Mouse (Mus musculus) gastrocnemius, adult 8-10 months (tissue): ENCODE data around the gene Dcun1d3. TPM values are rescaled to one million over a fixed set of nuclear protein-coding genes. Genes with fewer than 3 reads are reported as not detected.

Experiments used
- DNase-seq, 2 experiments: peaks; one replicate each; pipeline ENCODE4 v3.0.0; 2022; ENCODE audit warnings: low spot score in 2 of 2
- total RNA-seq, 4 experiments: library from RNA; stranded (reverse); gene quantifications; 2 replicates each; pipeline ENCODE4 v1.2.4; 2022

Dcun1d3 gene
- total RNA-seq, 4 experiments from 2014 or later = 13.2 to 22.6 (median 20.8) TPM

DNA sequence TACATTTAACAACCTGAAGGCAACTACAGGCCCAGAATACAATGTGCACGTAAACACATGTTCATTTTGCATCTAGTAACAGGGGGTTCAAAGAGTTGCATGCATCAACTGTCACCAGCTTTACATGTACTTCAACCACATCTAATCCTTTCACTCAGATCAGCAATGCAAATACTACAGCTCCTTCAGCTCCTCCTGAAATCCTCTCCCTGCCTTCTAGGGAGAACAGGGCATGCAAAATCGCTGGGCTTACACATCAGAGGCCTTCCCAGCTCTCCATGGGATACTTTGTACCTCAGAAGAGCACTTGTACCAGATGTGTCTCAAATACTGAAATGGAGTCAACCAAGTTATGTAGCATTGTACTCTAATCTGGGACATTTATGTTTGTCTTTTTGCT is 23.0 kb downstream of the Dcun1d3 start:
- no peak for DNase-seq

DNA sequence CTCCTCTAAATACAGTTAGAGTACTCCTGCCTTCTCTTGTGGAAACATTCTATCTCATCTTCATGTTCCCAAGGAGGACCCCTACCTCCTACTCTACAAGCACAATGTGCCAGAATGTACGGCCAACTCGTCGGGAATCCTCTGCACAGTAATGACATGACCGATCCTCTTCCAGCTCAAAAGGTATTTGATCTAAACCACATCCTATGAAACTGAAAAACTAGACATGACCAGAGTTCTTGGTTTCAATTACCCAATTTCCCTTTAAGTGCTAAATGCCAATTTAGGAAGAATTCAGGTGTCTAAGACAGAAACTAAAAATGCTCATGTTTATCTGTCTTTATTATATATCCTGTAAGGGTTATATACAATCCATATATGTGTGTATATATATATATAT is 23.9 kb downstream of the Dcun1d3 start:
- no peak for DNase-seq

DNA sequence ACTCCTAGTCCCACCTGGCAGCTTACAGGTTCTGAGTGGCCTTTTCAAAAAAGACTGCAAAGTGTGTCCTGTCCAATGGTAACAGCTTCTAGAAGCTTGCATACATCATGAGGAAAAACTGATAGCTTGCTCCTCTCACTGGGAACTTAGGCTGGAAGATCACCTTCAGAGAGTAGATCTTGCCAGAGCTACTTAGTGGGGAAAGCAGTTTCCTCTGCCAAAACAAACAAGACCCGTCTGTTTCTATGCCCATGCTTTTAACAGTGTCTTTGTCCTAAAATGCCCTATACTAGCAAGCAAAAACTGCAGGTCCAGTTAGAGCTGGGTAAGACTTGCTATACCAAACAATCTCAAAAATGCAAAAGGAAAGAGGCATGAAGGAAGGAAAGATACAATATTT is 30.0 kb downstream of the Dcun1d3 start:
- no peak for DNase-seq

DNA sequence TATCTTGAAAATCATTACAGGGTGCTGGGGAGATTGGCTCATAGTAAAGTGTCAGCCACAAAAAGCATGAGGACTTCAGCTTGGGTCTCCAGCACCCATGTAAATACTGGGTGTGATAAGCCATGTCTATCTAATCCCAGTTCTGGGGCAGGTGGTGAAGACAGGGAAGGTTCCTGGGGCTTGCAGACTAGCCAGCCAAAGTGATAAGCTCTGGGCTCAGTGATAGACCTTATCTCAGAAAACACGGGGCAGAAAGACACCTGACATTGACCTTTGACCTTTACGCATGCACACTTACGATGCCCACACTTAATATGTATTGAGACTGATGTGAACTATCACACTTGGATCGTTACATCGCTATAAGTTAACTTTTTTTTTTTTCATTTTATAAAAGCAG is 31.6 kb downstream of the Dcun1d3 start:
- no peak for DNase-seq

DNA sequence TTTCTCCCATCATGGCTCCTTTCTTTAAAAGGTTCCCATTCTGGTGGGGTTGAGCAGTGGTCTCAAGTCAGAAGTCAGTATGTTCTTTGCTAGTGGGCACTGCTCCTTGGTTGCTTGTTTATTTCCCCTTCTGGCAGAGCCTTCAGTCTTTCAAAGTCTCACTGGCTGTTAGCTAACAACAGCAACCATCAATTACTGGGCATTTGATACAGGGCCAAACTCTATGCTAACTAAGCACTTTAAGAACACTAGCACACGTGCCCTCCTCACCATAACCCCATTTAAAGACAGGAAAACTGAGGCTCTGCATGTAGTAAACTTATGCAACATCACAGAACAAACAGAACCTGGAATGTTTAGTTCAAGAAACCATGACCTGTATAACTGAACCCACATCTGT is 33.9 kb downstream of the Dcun1d3 start:
- DNase-seq = no peak

DNA sequence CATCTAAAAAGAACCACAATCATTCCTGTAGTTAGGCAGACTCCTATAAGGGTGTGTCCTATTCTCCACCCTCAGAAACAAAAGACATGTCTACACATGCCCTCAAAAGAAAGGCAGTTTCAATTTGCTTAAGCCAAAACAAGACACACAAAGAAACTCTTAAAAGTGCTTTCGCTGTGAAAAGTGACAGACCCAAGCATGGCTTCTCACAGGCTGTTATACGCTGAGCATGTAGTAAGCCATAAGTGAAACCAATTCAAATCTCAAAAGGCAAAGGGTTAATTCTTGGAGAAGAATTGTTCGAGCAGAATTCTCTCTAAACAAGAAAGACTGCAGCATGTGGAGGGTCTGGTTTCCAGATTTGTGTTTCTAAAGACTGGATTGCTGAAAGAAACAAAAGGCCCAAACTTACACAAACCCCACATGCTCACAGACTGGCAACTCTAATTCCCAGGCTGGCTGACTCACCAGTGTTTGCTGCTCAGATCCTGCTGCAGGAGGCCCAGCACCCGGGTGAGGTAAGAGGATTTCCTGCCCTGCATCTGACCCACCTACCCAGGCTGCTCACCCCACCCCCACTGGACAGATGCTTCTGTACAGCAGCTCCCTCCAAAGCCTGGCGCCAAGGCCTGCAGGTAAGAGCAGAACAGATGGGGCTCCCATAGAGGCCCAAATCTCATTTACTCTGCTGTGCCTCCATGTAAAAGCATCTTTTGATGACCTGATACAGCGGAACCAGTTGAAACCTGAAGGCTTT is 34.6 kb downstream of the Dcun1d3 start:
- peak; percentile 10 to 20 for DNase-seq

DNA sequence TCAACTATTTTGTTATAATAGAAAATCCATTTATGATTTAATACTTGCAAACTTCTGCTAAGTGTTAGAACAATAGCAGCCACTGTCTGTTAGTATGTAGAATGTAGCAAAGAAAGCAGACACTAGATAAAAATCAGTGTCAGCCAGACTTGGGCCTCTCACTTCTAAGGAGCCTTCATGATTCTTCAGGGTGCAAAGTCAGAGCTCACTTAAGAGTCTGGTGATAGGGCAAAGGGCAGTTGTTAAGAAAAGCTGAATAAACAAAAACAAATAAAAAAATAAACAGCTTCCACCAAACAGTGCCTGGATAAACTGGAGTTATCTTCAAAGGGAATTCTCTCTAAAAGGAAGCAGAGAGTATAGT is 35.1 kb downstream of the Dcun1d3 start:
- DNase-seq = no peak

DNA sequence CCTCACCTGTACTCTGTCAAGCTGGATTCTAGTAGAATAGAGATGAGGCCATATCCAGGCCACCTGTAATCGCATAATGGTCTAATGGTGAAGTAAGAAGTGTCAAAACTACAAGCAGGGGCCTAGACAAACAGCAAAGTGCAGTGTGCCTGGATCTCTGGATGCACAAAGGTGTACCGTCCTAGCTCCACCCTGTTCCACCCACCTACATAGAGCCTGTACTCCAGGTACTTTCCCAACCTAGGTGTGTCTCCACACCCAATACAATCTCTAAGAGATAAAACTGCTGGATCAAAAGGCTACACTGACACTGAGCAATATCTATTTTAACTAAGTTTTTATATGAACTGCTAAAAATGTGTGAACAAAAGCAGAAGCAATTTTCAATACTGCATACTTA is 35.5 kb downstream of the Dcun1d3 start:
- no peak for DNase-seq

DNA sequence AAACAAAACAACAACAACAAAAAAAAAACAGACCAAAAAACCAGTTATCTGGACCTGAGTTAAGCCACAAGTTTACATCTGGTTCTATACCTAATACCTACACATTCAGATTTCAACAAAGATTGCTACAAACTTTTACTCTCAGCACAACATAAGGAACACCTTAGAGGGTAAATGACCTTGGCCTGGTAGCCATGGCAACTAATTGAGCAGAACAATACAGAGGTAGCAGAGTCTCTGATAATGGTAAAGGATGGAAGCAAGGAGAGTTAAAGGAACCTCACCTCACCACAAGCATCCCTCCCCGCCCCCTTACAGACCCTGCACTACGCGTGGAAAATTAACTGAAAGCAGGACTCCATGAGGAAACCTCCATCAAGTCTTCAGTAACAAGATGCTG is 36.0 kb downstream of the Dcun1d3 start:
- no peak for DNase-seq

DNA sequence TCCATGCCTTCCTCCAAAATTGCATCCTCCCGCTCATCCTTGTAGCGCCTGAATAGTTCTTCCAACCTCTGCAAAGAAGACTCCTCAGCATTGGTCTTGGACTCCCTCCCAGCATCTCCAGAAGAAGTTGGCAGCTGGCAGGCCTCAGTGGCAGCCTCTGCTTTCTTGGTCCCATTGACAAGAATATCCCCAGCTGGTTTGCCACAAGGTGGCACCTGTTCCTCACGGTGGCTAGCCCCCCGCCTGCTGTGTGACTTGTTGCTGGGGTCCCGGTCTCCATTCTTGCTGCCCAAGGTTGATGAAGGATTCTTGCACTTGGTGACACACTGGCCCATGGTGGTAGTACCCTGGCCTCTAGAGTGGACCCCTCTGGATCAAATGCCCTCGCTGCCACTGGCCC is 36.6 kb downstream of the Dcun1d3 start:
- DNase-seq = no peak

DNA sequence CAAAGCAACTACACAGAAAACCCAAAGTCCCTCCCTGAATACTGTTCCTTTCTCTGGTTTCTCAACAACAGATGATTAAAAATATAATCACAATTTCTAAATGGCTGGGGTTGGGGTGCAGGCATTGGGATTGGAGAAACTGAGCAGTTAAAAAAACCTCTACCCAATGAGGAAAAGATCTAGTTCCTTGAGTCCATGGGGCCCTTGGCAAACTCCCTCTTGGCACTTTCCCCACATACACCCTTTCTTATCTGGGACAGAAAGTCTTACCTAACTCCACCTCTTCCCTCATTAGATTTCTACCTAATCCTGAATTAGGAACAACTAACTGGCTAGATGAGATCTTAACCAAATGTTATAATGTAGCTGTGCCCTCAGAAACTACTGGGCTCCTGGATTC is 41.1 kb downstream of the Dcun1d3 start:
- DNase-seq = no peak

DNA sequence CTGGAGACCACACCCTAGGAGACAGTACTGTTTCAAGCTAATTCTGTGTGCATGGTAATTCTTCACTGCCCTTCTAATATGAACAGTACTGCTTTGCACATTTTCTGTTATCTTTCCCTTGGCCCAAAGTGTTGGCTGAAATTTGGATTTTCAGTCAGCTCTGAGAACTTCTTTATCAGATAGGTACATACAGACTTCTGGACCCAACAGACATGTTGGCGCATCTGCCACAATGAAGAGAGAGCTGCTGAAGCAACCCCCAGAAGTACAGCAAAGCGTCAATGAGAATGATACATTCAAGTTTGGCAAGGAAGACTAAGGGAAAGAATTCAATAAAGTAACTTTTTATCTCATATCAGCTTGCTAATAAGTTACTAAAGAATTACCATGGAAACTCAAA is 41.7 kb downstream of the Dcun1d3 start:
- no peak for DNase-seq

DNA sequence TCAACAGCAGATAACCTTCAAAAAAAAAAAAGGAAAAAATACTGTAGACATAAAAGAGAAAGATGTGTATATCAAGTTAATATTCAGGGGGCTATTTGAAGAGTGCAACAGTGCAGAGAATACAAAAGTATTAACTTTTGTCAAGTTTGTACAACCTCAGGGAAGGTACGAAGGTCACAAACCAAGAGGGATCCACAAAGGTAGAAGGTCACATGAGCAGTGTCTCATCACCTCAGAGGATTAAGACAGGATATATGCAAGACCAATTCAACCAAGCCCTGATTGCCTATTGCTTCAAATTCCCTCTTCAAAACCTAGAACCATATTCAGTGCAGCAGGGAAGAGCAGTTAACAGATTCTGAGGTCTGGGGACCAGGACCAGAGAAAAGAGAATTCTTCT is 42.9 kb downstream of the Dcun1d3 start:
- no peak for DNase-seq

DNA sequence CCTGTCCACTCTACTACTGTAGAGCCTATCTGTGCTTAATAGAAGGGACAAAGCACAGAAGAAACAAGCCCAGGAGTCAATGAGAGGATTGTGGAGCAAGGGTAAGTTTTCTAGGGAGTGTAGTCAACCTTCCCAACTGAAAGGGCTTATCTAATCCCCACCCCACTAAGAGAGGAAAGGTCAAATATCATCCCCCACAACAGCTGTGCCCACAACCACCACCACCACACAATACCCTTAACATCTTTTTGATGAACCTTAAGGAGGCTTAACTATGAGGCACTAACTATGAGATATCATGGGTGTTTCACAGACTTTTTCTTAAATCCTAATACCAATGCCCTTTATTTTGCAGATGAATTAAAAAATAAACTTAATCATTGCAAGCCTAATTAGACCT is 43.6 kb downstream of the Dcun1d3 start:
- DNase-seq = no peak

DNA sequence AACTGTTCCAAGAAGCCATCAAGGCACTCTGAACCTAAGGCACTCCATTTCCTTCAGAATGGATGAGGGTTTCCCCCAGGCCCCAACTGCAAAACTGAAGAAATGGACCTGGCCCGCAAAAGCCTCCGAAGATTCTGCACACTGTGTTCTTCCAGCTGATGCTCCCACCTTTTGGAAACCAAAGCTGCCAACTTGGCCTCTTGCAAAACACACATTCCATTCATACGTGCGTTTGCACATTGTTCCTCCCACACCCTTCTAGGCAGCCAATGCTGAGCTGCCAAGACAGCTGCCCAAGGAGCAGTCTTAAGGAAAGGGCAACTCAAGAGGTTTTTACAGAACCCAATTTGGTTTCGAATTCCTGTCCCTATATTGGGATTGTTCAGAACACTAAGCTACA is 45.4 kb downstream of the Dcun1d3 start:
- DNase-seq = peak; percentile 38 to 45

DNA sequence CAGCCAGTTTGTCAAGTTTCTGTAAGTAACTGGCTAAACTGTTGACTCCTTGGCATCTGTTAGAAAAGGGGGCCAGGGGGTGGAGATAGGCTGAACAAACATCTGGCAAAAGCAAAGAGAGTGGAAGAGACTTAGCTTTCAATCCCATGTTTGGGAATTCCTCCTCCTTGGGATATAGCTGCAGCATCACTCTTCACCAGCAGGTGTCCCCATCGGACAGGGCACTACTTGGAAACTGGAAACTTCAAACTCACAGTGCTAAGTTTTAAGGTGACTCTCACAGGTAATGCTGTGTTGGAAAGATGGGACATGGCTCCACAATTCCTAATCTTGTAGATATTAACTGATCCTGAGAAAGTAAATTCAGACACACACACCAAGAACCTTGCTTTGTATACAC is 47.0 kb downstream of the Dcun1d3 start:
- peak; percentile 38 to 47 for DNase-seq

DNA sequence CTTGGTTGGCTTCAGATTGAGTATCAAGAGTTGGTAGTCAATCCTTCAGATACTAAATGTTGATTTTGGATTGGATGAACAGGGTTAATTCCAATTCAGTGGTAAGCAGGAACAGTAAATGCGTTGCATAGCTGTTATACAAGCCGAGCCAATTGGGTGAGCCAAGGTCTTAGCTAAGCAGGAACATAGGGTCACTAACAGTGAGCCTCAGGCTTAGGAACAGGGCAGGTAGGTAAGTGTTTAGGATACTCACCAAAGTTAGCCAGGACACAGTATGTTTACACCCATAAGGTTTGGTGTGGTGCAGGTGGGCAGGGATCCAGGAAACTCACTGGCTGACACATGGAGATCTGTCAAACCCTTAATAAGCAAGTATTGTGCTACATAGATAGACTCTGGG is 48.7 kb downstream of the Dcun1d3 start:
- DNase-seq = no peak

DNA sequence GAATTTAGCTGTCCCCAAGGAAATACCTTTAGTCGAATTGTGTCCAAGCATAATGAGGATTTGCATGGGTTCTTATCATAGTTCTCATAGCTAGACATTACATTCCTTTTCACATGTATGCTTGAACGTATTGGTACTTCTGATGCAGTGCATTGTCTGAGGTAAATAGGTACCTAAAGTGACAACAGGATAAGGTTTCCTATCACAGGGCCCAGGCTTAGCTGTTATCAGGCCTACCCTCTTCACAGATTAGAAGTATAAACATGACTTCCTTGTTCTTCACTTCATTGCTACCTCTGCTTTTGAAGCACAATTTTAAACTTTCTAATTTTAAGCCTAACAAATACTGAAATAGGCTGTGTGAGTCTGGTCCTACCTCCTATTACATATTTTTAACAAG is 50.6 kb downstream of the Dcun1d3 start:
- no peak for DNase-seq

DNA sequence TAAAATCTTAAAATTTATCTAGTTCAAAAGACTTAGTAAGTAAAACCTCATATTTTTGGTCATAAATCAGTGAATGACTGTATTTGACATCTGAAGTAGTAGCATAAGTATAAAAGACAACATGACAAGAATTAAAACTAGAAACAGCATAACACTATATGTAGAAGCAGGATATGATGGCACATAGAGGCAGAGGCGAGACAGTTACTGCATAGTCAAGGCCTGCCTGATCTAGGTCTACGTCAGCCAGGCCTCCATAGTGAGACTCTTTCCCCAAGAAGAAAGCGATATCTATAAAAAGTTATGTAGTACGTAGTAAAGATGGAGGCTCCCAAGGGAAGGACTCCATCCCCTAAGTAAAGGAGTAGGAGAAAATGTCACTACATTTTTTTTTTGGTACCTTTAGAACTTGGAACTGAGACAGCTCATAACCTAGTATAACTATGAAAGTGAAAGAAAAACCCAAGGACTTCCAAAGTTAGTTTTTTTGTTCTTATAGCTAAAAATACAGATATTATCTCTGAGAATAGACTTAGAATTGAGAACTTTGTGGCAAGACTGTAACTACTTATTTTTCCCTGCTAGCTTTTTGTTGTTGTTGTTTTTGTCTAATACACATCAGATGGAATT is 54.2 kb downstream of the Dcun1d3 start:
- DNase-seq = no peak

DNA sequence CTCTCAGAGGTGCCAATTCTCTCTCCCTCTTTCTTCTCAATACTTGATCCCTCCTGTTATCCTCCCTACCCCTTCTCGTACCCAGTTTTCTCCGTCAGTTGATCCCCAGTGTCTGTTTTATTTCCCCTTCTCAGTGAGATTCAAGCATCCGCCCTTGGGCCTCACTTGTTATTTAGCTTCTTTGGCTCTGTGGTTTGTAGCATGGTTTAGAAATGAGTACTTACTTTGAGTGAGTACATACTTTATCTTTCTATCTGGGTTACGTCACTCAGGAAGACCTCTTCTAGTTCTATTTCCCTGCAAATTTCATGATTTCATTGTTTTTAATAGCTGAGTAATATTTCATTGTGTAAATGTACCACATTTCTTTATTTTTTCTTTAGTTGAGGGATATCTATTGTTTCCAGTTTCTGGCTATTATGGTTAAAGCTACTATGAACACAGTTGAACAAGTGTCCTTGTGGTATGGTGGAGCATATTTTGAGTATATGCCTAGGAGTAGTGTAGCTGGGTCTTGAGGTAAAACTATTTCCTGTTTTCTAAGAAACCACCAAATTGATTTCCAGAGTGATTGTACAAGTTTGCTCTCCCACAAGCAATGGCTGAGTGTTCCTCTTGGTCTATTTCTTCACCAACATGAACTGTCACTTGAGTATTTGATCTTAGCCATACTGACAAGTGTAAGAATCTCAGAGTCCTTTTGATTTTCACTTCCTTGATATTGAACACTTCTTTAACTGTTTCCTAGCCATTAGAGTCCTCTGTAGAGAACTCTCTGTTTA is 59.9 kb downstream of the Dcun1d3 start:
- DNase-seq = no peak

DNA sequence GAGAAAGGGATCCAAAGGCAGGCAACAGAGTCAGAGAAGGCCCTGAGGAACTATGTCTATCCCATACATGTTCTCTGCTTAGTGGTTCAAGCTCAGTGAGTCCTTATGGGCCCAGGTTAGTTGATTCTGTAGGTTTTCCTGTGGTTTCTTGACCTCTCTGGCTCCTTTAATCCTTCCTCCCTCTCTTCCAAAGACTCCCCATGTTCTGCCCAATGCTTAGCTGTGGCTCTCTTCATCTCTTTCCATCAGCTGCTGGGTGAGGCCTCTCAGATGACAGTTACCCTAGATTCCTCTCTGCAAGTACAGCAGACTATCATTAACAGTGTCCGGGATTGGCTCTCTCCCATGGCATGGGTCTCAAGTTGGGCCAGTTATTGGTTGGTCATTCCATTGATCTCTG is 60.7 kb downstream of the Dcun1d3 start:
- DNase-seq = no peak

DNA sequence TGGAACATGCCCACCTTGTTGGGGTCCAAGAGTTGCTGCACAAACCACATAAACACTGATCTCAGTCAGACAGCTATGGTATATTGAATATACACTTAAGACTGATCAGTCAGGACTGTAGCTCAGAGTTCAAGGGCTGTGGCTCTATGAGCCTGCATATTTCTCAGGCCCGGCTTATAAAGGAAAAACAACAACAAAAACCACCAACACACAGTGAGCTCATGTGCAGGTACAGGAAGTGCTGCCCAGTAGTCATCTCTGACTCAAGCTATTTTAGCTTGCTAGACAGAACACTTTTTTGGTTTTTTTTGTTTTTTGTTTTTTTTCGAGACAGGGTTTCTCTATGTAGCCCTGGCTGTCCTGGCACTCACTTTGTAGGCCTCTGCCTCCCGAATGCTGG is 87.4 kb downstream of the Dcun1d3 start:
- DNase-seq = no peak

DNA sequence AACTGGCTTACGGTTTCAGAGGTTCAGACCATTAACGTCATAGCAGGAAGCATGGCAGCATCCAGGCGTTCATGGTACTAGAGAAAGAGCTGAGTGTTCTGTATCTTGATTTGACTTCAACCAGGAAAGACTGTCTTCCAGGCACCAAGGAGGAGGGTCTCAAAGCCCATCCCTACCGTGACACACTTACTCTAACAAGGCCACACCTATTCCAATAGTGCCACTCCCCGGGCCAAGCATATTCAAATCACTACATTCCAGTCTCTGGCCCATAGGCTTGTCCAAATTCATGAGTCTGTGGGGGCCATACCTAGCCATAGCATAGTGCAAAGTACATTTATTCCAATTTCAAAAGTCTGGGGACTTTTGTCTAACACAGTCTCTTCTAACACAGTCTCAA is 88.7 kb downstream of the Dcun1d3 start:
- DNase-seq = no peak
